Mouse (Mus musculus) urinary bladder, postnatal 36 days (tissue): ENCODE data around the gene Auts2.
"Not testable (repeated sequence)": the region's sequence is repeated elsewhere in the genome, so short reads cannot be mapped to it uniquely, and the experiment has no call there.

Experiments
- DNase-seq, 2 experiments: peaks; one replicate each; pipeline ENCODE4 v3.0.0; 2022; ENCODE audit warnings: low spot score in 2 of 2, mixed read lengths in 1 of 2

Auts2 gene

GRCm38 (mm10) chr5:132543118-132544071 lies at the start of gene Auts2:
Gene Auts2 (minus strand): TSS chr5:132543344.
- DNase-seq: peak; percentile 68 to 85

GRCm38 (mm10) chr5:132591721-132592695 lies 48.9 kb upstream of the Auts2 start:
- no peak for DNase-seq

- no peak for DNase-seq
Measured at GRCm38 (mm10) chr5:132579774-132580173, 36.6 kb upstream of the Auts2 start.

GRCm38 (mm10) chr5:132560771-132561170 lies 17.6 kb upstream of the Auts2 start:
- DNase-seq: not testable (repeated sequence)

- peak in 1 of 2 experiments; percentile 43 for DNase-seq
Measured at GRCm38 (mm10) chr5:132545761-132546160, 2.6 kb upstream of the Auts2 start.

- DNase-seq: peak; percentile 5 to 6
Measured at GRCm38 (mm10) chr5:132544176-132544995, 1.2 kb upstream of the Auts2 start.

- DNase-seq: no peak
Measured at GRCm38 (mm10) chr5:132542381-132543020, 643 bp downstream of the Auts2 start.

- DNase-seq: no peak
Measured at GRCm38 (mm10) chr5:132541951-132542350, 1.2 kb downstream of the Auts2 start.

- peak in 1 of 2 experiments; percentile 4 for DNase-seq
Measured at GRCm38 (mm10) chr5:132541371-132541931, 1.7 kb downstream of the Auts2 start.

GRCm38 (mm10) chr5:132540841-132541311 lies 2.3 kb downstream of the Auts2 start:
- DNase-seq: no peak

GRCm38 (mm10) chr5:132537475-132537874 lies 5.7 kb downstream of the Auts2 start:
- no peak for DNase-seq

GRCm38 (mm10) chr5:132526395-132526794 lies 16.7 kb downstream of the Auts2 start:
- DNase-seq: no peak

GRCm38 (mm10) chr5:132521358-132521873 lies 21.7 kb downstream of the Auts2 start:
- DNase-seq: no peak

GRCm38 (mm10) chr5:132517879-132518278 lies 25.3 kb downstream of the Auts2 start:
- DNase-seq: no peak

GRCm38 (mm10) chr5:132514521-132514920 lies 28.6 kb downstream of the Auts2 start:
- DNase-seq: no peak

GRCm38 (mm10) chr5:132513206-132513605 lies 29.9 kb downstream of the Auts2 start:
- no peak for DNase-seq

- no peak for DNase-seq
Measured at GRCm38 (mm10) chr5:132509464-132509885, 33.7 kb downstream of the Auts2 start.

- no peak for DNase-seq
Measured at GRCm38 (mm10) chr5:132504893-132505292, 38.3 kb downstream of the Auts2 start.

GRCm38 (mm10) chr5:132503431-132503830 lies 39.7 kb downstream of the Auts2 start:
- no peak for DNase-seq

GRCm38 (mm10) chr5:132502036-132502435 lies 41.1 kb downstream of the Auts2 start:
- DNase-seq: no peak
